In the genomic region with DNA sequence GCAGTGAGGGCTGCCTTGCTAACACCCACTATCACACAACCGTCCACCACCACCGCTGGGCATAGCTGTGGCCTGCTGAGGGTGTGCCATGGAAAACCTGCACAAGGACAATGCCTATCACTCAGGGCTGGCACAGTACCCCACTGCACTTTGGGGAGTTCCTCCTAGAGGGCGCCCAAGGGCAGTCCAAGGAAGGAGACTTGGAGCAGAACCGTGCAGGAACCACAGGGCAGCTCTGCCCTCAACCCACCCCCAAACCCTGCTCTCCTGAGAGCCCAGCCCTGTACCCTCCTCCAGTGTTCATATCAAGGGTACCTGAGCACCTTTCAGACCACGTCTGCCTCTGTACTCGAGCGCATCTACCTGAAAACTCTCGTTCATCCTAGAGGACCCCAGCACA, we compare ENCODE assay signal across 9 mouse cellular contexts. TPM values are rescaled to one million over a fixed set of nuclear protein-coding genes. Genes with fewer than 3 reads are reported as not detected.
DNase-seq lines count a peak whose midpoint lies in the region; ATAC-seq lines count a peak whose summit lies in the region.
"Had no signal": no experiment of that assay in that cellular context is flagged by ENCODE, and none has a peak within 500 bp of the region (broad histone marks: within the 10 kb centered on the region; RNA-seq: fewer than 3 reads in every experiment).

No protein-coding gene starts in this region.

- H3K27ac ChIP-seq in neural tube, embryonic 15.5 days (replicated peaks): no peak overlapping the region
- H3K27ac ChIP-seq in embryonic facial prominence, embryonic 10.5 days (replicated peaks): no peak overlapping the region
- no peak overlapping the region for H3K27ac ChIP-seq in hindbrain, embryonic 13.5 days
- H3K27ac ChIP-seq in midbrain, embryonic 11.5 days (ENCODE audit: low read depth, low read length): no peak overlapping the region
- H3K27ac ChIP-seq: lung, embryonic 15.5 days had no signal

- no peaks in the 10 kb centered on the region for H3K36me3 ChIP-seq in neural tube, embryonic 15.5 days
- no peaks in the 10 kb centered on the region for H3K36me3 ChIP-seq in embryonic facial prominence, embryonic 10.5 days (replicated peaks)
- peaks cover 2% of the 10 kb centered on the region; the same call in 1 of the 2 replicates for H3K36me3 ChIP-seq in hindbrain, embryonic 13.5 days
- no peaks in the 10 kb centered on the region for H3K36me3 ChIP-seq in midbrain, embryonic 11.5 days (ENCODE audit: control insufficient read depth, insufficient read depth, low read length)
- H3K36me3 ChIP-seq: lung, embryonic 15.5 days had no signal

- peaks cover 5% of the 10 kb centered on the region; the same call in 1 of the 2 replicates for H3K4me1 ChIP-seq in neural tube, embryonic 15.5 days
- H3K4me1 ChIP-seq in embryonic facial prominence, embryonic 10.5 days: no peaks in the 10 kb centered on the region
- H3K4me1 ChIP-seq in hindbrain, embryonic 13.5 days (replicated peaks): 0 out of 2 replicates have a peak, but pooled peaks cover 3% of the 10 kb centered on the region
- no peaks in the 10 kb centered on the region for H3K4me1 ChIP-seq in midbrain, embryonic 11.5 days (ENCODE audit: control insufficient read depth, insufficient read depth, low read length)
- H3K4me1 ChIP-seq: lung, embryonic 15.5 days had no signal

- no peak for ATAC-seq in neural tube, embryonic 15.5 days (ENCODE audit: low FRiP score)
- ATAC-seq in hindbrain, embryonic 13.5 days (ENCODE audit: low FRiP score): 0 out of 2 replicates have a peak, but pooled peaks have one; percentile 17
- no peak for ATAC-seq in midbrain, embryonic 11.5 days (ENCODE audit: low FRiP score)

- H3K4me2 ChIP-seq in neural tube, embryonic 15.5 days: no peak overlapping the region
- H3K4me2 ChIP-seq in hindbrain, embryonic 13.5 days: no peak overlapping the region
- H3K4me2 ChIP-seq in midbrain, embryonic 11.5 days: no peak overlapping the region
- H3K4me2 ChIP-seq: lung, embryonic 15.5 days had no signal

- no peaks in the 10 kb centered on the region for H3K27me3 ChIP-seq in neural tube, embryonic 15.5 days (replicated peaks)
- no peaks in the 10 kb centered on the region for H3K27me3 ChIP-seq in embryonic facial prominence, embryonic 10.5 days (replicated peaks; ENCODE audit: low read depth, poor library complexity, severe bottlenecking)
- H3K27me3 ChIP-seq in hindbrain, embryonic 13.5 days: no peaks in the 10 kb centered on the region
- H3K27me3 ChIP-seq in midbrain, embryonic 11.5 days (ENCODE audit: control insufficient read depth, insufficient read depth, low read length): no peaks in the 10 kb centered on the region
- H3K27me3 ChIP-seq: lung, embryonic 15.5 days had no signal

- DNase-seq in neural tube, embryonic 10.5 days (ENCODE audit: extremely low spot score, low spot score): peak; percentile 35
- peak; percentile 73 for DNase-seq in adrenal gland, postnatal 25 days
- peak; percentile 50 for DNase-seq in embryonic facial prominence, embryonic 10.5 days (ENCODE audit: low spot score)
- peak; percentile 40 to 82 for DNase-seq in layer of hippocampus, postnatal 25 days (ENCODE audit: extremely low spot score in 1 of 2, low spot score in 1 of 2)
- DNase-seq in midbrain, embryonic 11.5 days (ENCODE audit: low spot score, missing footprints): peak; percentile 90
- peak; percentile 43 for DNase-seq in thymus, postnatal 25 days

- H3K4me3 ChIP-seq in neural tube, embryonic 15.5 days (replicated peaks): no peak overlapping the region
- no peak overlapping the region for H3K4me3 ChIP-seq in embryonic facial prominence, embryonic 10.5 days
- no peak overlapping the region for H3K4me3 ChIP-seq in hindbrain, embryonic 13.5 days
- H3K4me3 ChIP-seq in midbrain, embryonic 11.5 days (ENCODE audit: low read depth, low read length): no peak overlapping the region
- H3K4me3 ChIP-seq: lung, embryonic 15.5 days had no signal

- 44% methylated on average over 8 of the region's 8 CpGs for WGBS in neural tube, embryonic 15.5 days
- WGBS in embryonic facial prominence, embryonic 10.5 days: 38% methylated on average over 8 of the region's 8 CpGs
- 43% methylated on average over 8 of the region's 8 CpGs for WGBS in hindbrain, embryonic 13.5 days
- WGBS in midbrain, embryonic 11.5 days: 42% methylated on average over 8 of the region's 8 CpGs

- no peak overlapping the region for H3K9ac ChIP-seq in neural tube, embryonic 15.5 days (replicated peaks)
- H3K9ac ChIP-seq in hindbrain, embryonic 13.5 days: no peak overlapping the region
- no peak overlapping the region for H3K9ac ChIP-seq in midbrain, embryonic 11.5 days (ENCODE audit: low read length)
- H3K9ac ChIP-seq: lung, embryonic 15.5 days had no signal

- H3K9me3 ChIP-seq in neural tube, embryonic 15.5 days (replicated peaks): no peaks in the 10 kb centered on the region
- no peaks in the 10 kb centered on the region for H3K9me3 ChIP-seq in embryonic facial prominence, embryonic 10.5 days
- H3K9me3 ChIP-seq in hindbrain, embryonic 13.5 days: no peaks in the 10 kb centered on the region
- no peaks in the 10 kb centered on the region for H3K9me3 ChIP-seq in midbrain, embryonic 11.5 days (ENCODE audit: control insufficient read depth, low read length)
- H3K9me3 ChIP-seq: lung, embryonic 15.5 days had no signal

RNA-seq across cellular contexts. Expression of a gene that starts 11.9 kb away (rescaled TPM):
- 19.1 and 21.7 TPM in 2 replicates for polyA plus RNA-seq in neural tube, embryonic 15.5 days (2015; fragmentation: Nextera tagmentation; extraction: Ambion mirVana)
- total RNA-seq in adrenal gland, postnatal 25 days (2021): 7.5 and 9.4 TPM in 2 replicates
- polyA plus RNA-seq in embryonic facial prominence, embryonic 10.5 days (2016; fragmentation: Nextera tagmentation; extraction: Ambion mirVana): 19.2 and 20.6 TPM in 2 replicates
- 21.8 and 24.9 TPM in 2 replicates for polyA plus RNA-seq in hindbrain, embryonic 13.5 days (2015; fragmentation: Nextera tagmentation; extraction: Ambion mirVana)
- 10 to 100 TPM; 82.8 to 83.5 TPM for total RNA-seq in layer of hippocampus, postnatal 25 days (2021)
- polyA plus RNA-seq in midbrain, embryonic 11.5 days (2014; fragmentation: Nextera tagmentation; extraction: Ambion mirVana): 14.8 and 17.2 TPM in 2 replicates

Comparison
In these comparisons a context has a peak if more than half of its experiments do, and no peak if none do; other contexts are left out.
1. DNase-seq: peak in every context shown above with its lines; median percentile 90 in midbrain, embryonic 11.5 days; 73 in adrenal gland, postnatal 25 days; 61 in layer of hippocampus, postnatal 25 days; 50 in embryonic facial prominence, embryonic 10.5 days; 43 in thymus, postnatal 25 days; 35 in neural tube, embryonic 10.5 days.